ENCODE assay signal across 8 mouse cellular contexts in genomic region chr11:65787421-65788151, GRCm38 (mm10). TPM values are rescaled to one million over a fixed set of nuclear protein-coding genes. Genes with fewer than 3 reads are reported as not detected.
A peak's percentile ranks its signal among the peaks of the same experiment; 100 is the strongest.
DNase-seq lines count a peak whose midpoint lies in the region; ATAC-seq and TF ChIP-seq lines count a peak whose summit lies in the region.

No protein-coding gene starts in this region.

- peak overlapping the region; percentile 87 for H3K4me2 ChIP-seq in heart, embryonic 14.5 days (ENCODE audit: low read length)
- peak overlapping the region; percentile 70 for H3K4me2 ChIP-seq in forebrain, embryonic 11.5 days (ENCODE audit: low read depth, low read length, severe bottlenecking)
- H3K4me2 ChIP-seq in limb, embryonic 14.5 days (replicated peaks; ENCODE audit: low read depth, low read length, severe bottlenecking): peak overlapping the region; percentile 58
- H3K4me2 ChIP-seq in neural tube, embryonic 12.5 days (replicated peaks): peak overlapping the region; percentile 81

- peak overlapping the region; percentile 95 to 96 for H3K4me3 ChIP-seq in heart, embryonic 14.5 days (ENCODE audit: control insufficient read depth in 1 of 2, insufficient read depth in 1 of 2, low read depth in 1 of 2, low read length in 2 of 2)
- H3K4me3 ChIP-seq in forebrain, embryonic 11.5 days (ENCODE audit: low read depth, low read length): peak overlapping the region; percentile 96
- H3K4me3 ChIP-seq in limb, embryonic 14.5 days (replicated peaks; ENCODE audit: low read length): peak overlapping the region; percentile 92
- H3K4me3 ChIP-seq in neural tube, embryonic 12.5 days: peak overlapping the region; percentile 98

- H3K27ac ChIP-seq in heart, embryonic 14.5 days (replicated peaks in 1 of 2; ENCODE audit: control insufficient read depth in 1 of 2, insufficient read depth in 1 of 2, low read depth in 2 of 2, low read length in 2 of 2): peak overlapping the region; percentile 21 to 89; a peak in 3 of 4 replicates
- H3K27ac ChIP-seq in forebrain, embryonic 11.5 days (ENCODE audit: low read depth, low read length): peak overlapping the region; percentile 59
- H3K27ac ChIP-seq in limb, embryonic 14.5 days (replicated peaks; ENCODE audit: low read depth, low read length): peak overlapping the region; percentile 91
- H3K27ac ChIP-seq in neural tube, embryonic 12.5 days: peak overlapping the region; percentile 72

- H3K9ac ChIP-seq in heart, embryonic 14.5 days (ENCODE audit: low read length): peak overlapping the region; percentile 94
- H3K9ac ChIP-seq in forebrain, embryonic 11.5 days (ENCODE audit: low read length): peak overlapping the region; percentile 94
- peak overlapping the region; percentile 98 for H3K9ac ChIP-seq in limb, embryonic 14.5 days (ENCODE audit: low read depth, low read length, severe bottlenecking)
- H3K9ac ChIP-seq in neural tube, embryonic 12.5 days: peak overlapping the region; percentile 99

- H3K4me1 ChIP-seq in heart, embryonic 14.5 days (ENCODE audit: control insufficient read depth in 2 of 2, insufficient read depth in 2 of 2, low read length in 2 of 2): peaks cover 0 to 18% of the 10 kb centered on the region in 2 experiments; a peak in 2 of 4 replicates
- 0 out of 2 replicates have a peak, but pooled peaks cover 2% of the 10 kb centered on the region for H3K4me1 ChIP-seq in forebrain, embryonic 11.5 days (replicated peaks; ENCODE audit: control insufficient read depth, insufficient read depth, low read length)
- H3K4me1 ChIP-seq in limb, embryonic 14.5 days (ENCODE audit: control insufficient read depth, insufficient read depth, low read length): peaks cover 12% of the 10 kb centered on the region; the same call in 1 of the 2 replicates
- peaks cover 15% of the 10 kb centered on the region for H3K4me1 ChIP-seq in neural tube, embryonic 12.5 days

- peak; percentile 78 for ATAC-seq in heart, embryonic 14.5 days (ENCODE audit: insufficient number of reproducible peaks, insufficient read depth, low FRiP score, low read depth)
- peak; percentile 83 for ATAC-seq in forebrain, embryonic 11.5 days (replicated peaks; ENCODE audit: low FRiP score)
- ATAC-seq in limb, embryonic 14.5 days (ENCODE audit: low FRiP score, low read depth): peak; percentile 82
- peak; percentile 82 for ATAC-seq in neural tube, embryonic 12.5 days (ENCODE audit: low FRiP score, low read depth)

- no peaks in the 10 kb centered on the region for H3K27me3 ChIP-seq in heart, embryonic 14.5 days (ENCODE audit: control insufficient read depth, insufficient read depth, low read length)
- H3K27me3 ChIP-seq in forebrain, embryonic 11.5 days (ENCODE audit: control insufficient read depth, insufficient read depth, low read length): no peaks in the 10 kb centered on the region
- no peaks in the 10 kb centered on the region for H3K27me3 ChIP-seq in limb, embryonic 14.5 days (ENCODE audit: control insufficient read depth, insufficient read depth, low read length)
- no peaks in the 10 kb centered on the region for H3K27me3 ChIP-seq in neural tube, embryonic 12.5 days (replicated peaks)

- no peak for TF ChIP-seq POLR2A in limb, embryonic 14.5 days (IDR thresholded peaks at IDR 0.05; ENCODE audit: borderline replicate concordance, extremely low read depth, insufficient read depth, insufficient read length)

- H3K36me3 ChIP-seq in heart, embryonic 14.5 days (ENCODE audit: control insufficient read depth, insufficient read depth, low read length): no peaks in the 10 kb centered on the region
- H3K36me3 ChIP-seq in forebrain, embryonic 11.5 days (ENCODE audit: control insufficient read depth, insufficient read depth, low read length): no peaks in the 10 kb centered on the region
- H3K36me3 ChIP-seq in limb, embryonic 14.5 days (ENCODE audit: control insufficient read depth, insufficient read depth, low read length): no peaks in the 10 kb centered on the region
- H3K36me3 ChIP-seq in neural tube, embryonic 12.5 days: no peaks in the 10 kb centered on the region

- under 1% methylated on average over 65 of the region's 71 CpGs for WGBS in heart, embryonic 14.5 days
- under 1% methylated on average over 62 of the region's 71 CpGs for WGBS in forebrain, embryonic 11.5 days
- 1% methylated on average over 53 of the region's 71 CpGs for WGBS in limb, embryonic 14.5 days
- WGBS in neural tube, embryonic 12.5 days: under 1% methylated on average over 71 of the region's 71 CpGs

- no peak for DNase-seq in heart, adult 8-10 months (ENCODE audit: low spot score)
- DNase-seq in 416B (ENCODE audit: low read depth): peak; percentile 44
- DNase-seq in NIH3T3 (ENCODE audit: low read depth): peak; percentile 21
- no peak for DNase-seq in forebrain, embryonic 11.5 days (ENCODE audit: low spot score)
- DNase-seq in limb, embryonic 14.5 days (ENCODE audit: low spot score): peak; percentile 21
- no peak for DNase-seq in layer of hippocampus, postnatal 10 days (ENCODE audit: low spot score in 2 of 2)

- no peaks in the 10 kb centered on the region for H3K9me3 ChIP-seq in heart, embryonic 14.5 days (ENCODE audit: control insufficient read depth, low read length)
- no peaks in the 10 kb centered on the region for H3K9me3 ChIP-seq in forebrain, embryonic 11.5 days (ENCODE audit: control insufficient read depth, low read length)
- no peaks in the 10 kb centered on the region for H3K9me3 ChIP-seq in limb, embryonic 14.5 days (ENCODE audit: control insufficient read depth, low read length)
- no peaks in the 10 kb centered on the region for H3K9me3 ChIP-seq in neural tube, embryonic 12.5 days

RNA-seq across cellular contexts. Expression of gene Map2k4, which starts 0.5 kb away (rescaled TPM):
- polyA plus RNA-seq in heart, embryonic 14.5 days (2014; fragmentation: Nextera tagmentation; extraction: Ambion mirVana): 77.3 and 78.9 TPM in 2 replicates
- total RNA-seq in heart, adult 8-10 months (2022): 10 to 100 TPM; 41.7 to 47.0 (median 44.6) TPM
- 73.7 and 75.0 TPM in 2 replicates for polyA plus RNA-seq in forebrain, embryonic 11.5 days (2014; fragmentation: Nextera tagmentation; extraction: Ambion mirVana)
- polyA plus RNA-seq in limb, embryonic 14.5 days (2012; rRNA removed): 39.0 and 40.2 TPM in 2 replicates
- polyA plus RNA-seq in limb, embryonic 14.5 days (2014; fragmentation: Nextera tagmentation; extraction: Ambion mirVana): 68.8 and 69.6 TPM in 2 replicates
- 71.3 and 72.6 TPM in 2 replicates for polyA plus RNA-seq in neural tube, embryonic 12.5 days (2016; fragmentation: Nextera tagmentation; extraction: Ambion mirVana)
- total RNA-seq in layer of hippocampus, postnatal 10 days (2021): 100 to 1,000 TPM; 210 to 233 TPM

RNA-seq across cellular contexts. Expression of gene Zkscan6, which starts 19.4 kb away (rescaled TPM):
- polyA plus RNA-seq in heart, embryonic 14.5 days (2014; fragmentation: Nextera tagmentation; extraction: Ambion mirVana): 8.3 and 9.1 TPM in 2 replicates
- 1 to 10 TPM; 3.4 to 5.7 (median 4.7) TPM for total RNA-seq in heart, adult 8-10 months (2022)
- 13.3 and 15.0 TPM in 2 replicates for polyA plus RNA-seq in forebrain, embryonic 11.5 days (2014; fragmentation: Nextera tagmentation; extraction: Ambion mirVana)
- 6.7 and 7.7 TPM in 2 replicates for polyA plus RNA-seq in limb, embryonic 14.5 days (2012; rRNA removed)
- polyA plus RNA-seq in limb, embryonic 14.5 days (2014; fragmentation: Nextera tagmentation; extraction: Ambion mirVana): 14.5 and 14.9 TPM in 2 replicates
- 19.2 and 20.6 TPM in 2 replicates for polyA plus RNA-seq in neural tube, embryonic 12.5 days (2016; fragmentation: Nextera tagmentation; extraction: Ambion mirVana)
- total RNA-seq in layer of hippocampus, postnatal 10 days (2021): 10 to 100 TPM; 11.6 to 14.1 TPM

Comparison
In these comparisons a context has a peak if more than half of its experiments do, and no peak if none do; other contexts are left out.
1. DNase-seq: peak in 416B (single experiment), NIH3T3 (single experiment) and limb, embryonic 14.5 days (single experiment); none in heart, adult 8-10 months (single experiment), forebrain, embryonic 11.5 days (single experiment) and layer of hippocampus, postnatal 10 days (0 of 2).
2. Peak in every context shown above with its lines, with median percentiles within 50 percentile points of each other: ATAC-seq, H3K27ac ChIP-seq, H3K4me2 ChIP-seq, H3K4me3 ChIP-seq and H3K9ac ChIP-seq.